Comparison of ENCODE assay signal across 9 mouse cellular contexts in the genomic region with DNA sequence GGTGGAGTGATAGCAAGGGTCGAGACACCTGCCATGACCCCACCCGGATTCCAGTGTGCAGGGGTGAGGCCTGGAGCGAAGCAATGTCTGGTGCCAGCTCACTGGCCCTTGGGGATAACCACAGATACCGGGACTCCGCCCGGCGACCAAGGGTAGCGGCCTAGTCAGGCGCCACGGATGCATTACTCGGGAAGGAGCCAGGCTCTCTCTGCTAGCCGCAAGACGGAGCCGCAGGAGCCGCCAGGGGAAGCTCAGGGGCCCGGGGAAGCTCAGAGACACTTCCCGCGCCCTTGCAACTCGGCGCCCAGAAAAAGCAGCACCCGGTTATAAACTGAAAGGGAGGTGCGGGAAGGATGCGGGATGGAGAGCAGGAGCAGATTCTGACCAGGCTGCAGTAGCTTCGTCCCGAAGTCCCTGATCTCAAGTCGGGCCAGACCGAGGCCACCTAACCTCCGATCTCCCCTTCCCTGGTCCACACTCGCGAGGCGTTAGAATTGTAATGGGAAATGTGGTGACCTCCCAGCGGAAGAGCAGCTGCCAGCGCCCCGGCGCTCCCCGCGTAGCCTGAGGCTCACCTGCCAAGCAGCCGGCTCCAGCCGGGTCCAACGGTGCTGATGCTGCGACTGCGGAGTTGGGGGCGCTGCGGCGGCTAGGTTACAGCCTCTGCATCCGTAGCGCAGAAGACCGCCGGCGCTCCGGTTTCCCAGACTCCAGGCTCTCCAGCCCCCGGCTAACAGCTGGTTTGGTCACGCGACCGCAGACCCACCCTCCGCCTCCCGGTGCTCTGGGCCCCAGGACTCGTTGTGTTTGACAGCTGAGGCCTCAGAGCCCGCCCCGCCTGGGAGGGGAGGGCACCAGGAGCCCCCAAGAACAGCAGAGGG. TPM values are rescaled to one million over a fixed set of nuclear protein-coding genes. Genes with fewer than 3 reads are reported as not detected.
DNase-seq lines count a peak whose midpoint lies in the region; ATAC-seq and TF ChIP-seq lines count a peak whose summit lies in the region.
"Had no signal": no experiment of that assay in that cellular context is flagged by ENCODE, and none has a peak within 500 bp of the region (broad histone marks: within the 10 kb centered on the region; RNA-seq: fewer than 3 reads in every experiment).

Gene Scrn1 (minus strand): TSS at position 825 of the 881 bp plus-strand sequence.

- 1% methylated on average over 60 of the region's 60 CpGs for WGBS in embryonic facial prominence, embryonic 13.5 days
- WGBS in kidney, embryonic 14.5 days: under 1% methylated on average over 60 of the region's 60 CpGs
- WGBS in limb, embryonic 12.5 days: under 1% methylated on average over 60 of the region's 60 CpGs
- under 1% methylated on average over 60 of the region's 60 CpGs for WGBS in midbrain, embryonic 14.5 days

- H3K4me1 ChIP-seq in embryonic facial prominence, embryonic 13.5 days: peaks cover 37% of the 10 kb centered on the region
- H3K4me1 ChIP-seq in kidney, embryonic 14.5 days (ENCODE audit: control insufficient read depth, insufficient read depth, low read length): peaks cover 14% of the 10 kb centered on the region; the same call in 1 of the 2 replicates
- peaks cover 42% of the 10 kb centered on the region for H3K4me1 ChIP-seq in limb, embryonic 12.5 days (replicated peaks)
- H3K4me1 ChIP-seq in midbrain, embryonic 14.5 days (ENCODE audit: control insufficient read depth, insufficient read depth, low read length): peaks cover 50% of the 10 kb centered on the region
- peaks cover 2% of the 10 kb centered on the region for H3K4me1 ChIP-seq in testis, adult 2 months (ENCODE audit: control insufficient read depth, insufficient read depth, low read length)

- H3K36me3 ChIP-seq in embryonic facial prominence, embryonic 13.5 days: no peaks in the 10 kb centered on the region
- no peaks in the 10 kb centered on the region for H3K36me3 ChIP-seq in kidney, embryonic 14.5 days (ENCODE audit: control insufficient read depth, insufficient read depth, low read length)
- no peaks in the 10 kb centered on the region for H3K36me3 ChIP-seq in limb, embryonic 12.5 days
- no peaks in the 10 kb centered on the region for H3K36me3 ChIP-seq in midbrain, embryonic 14.5 days (ENCODE audit: control insufficient read depth, insufficient read depth, low read length)
- no peaks in the 10 kb centered on the region for H3K36me3 ChIP-seq in testis, adult 2 months (ENCODE audit: control insufficient read depth, insufficient read depth, low read length)

- peak; percentile 63; the same call in 1 of the 2 replicates for ATAC-seq in embryonic facial prominence, embryonic 13.5 days (ENCODE audit: insufficient number of reproducible peaks, insufficient read depth, low FRiP score, low TSS enrichment, low read depth)
- peak; percentile 84 for ATAC-seq in kidney, embryonic 14.5 days (ENCODE audit: low FRiP score, low TSS enrichment)
- peak; percentile 90 for ATAC-seq in limb, embryonic 12.5 days (ENCODE audit: insufficient number of reproducible peaks, insufficient read depth, low FRiP score, low TSS enrichment, low read depth)
- ATAC-seq in midbrain, embryonic 14.5 days (ENCODE audit: low FRiP score, low TSS enrichment): peak; percentile 88

- peak within 1 kb of the TSS; percentile 95 for H3K4me2 ChIP-seq in embryonic facial prominence, embryonic 13.5 days
- H3K4me2 ChIP-seq in kidney, embryonic 14.5 days (replicated peaks; ENCODE audit: low read depth, low read length): peak within 1 kb of the TSS; percentile 95
- peak within 1 kb of the TSS; percentile 86 for H3K4me2 ChIP-seq in limb, embryonic 12.5 days
- H3K4me2 ChIP-seq in midbrain, embryonic 14.5 days (ENCODE audit: low read length): peak within 1 kb of the TSS; percentile 68

- H3K9me3 ChIP-seq in embryonic facial prominence, embryonic 13.5 days: no peaks in the 10 kb centered on the region
- no peaks in the 10 kb centered on the region for H3K9me3 ChIP-seq in kidney, embryonic 14.5 days (ENCODE audit: control insufficient read depth, low read length)
- H3K9me3 ChIP-seq in limb, embryonic 12.5 days: no peaks in the 10 kb centered on the region
- H3K9me3 ChIP-seq in midbrain, embryonic 14.5 days (ENCODE audit: control insufficient read depth, low read length): no peaks in the 10 kb centered on the region

- peak within 1 kb of the TSS; percentile 72 for H3K27ac ChIP-seq in embryonic facial prominence, embryonic 13.5 days
- H3K27ac ChIP-seq in kidney, embryonic 14.5 days (ENCODE audit: low read depth, low read length): no peak within 1 kb of the TSS
- H3K27ac ChIP-seq in limb, embryonic 12.5 days: peak within 1 kb of the TSS; percentile 71
- peak within 1 kb of the TSS; percentile 96 for H3K27ac ChIP-seq in midbrain, embryonic 14.5 days (replicated peaks; ENCODE audit: low read depth, low read length)
- peak within 1 kb of the TSS; percentile 2 for H3K27ac ChIP-seq in testis, adult 2 months (ENCODE audit: control insufficient read depth, insufficient read depth, low read depth, low read length)

- peak within 1 kb of the TSS; percentile 70 for H3K9ac ChIP-seq in embryonic facial prominence, embryonic 13.5 days
- peak within 1 kb of the TSS; percentile 56 for H3K9ac ChIP-seq in kidney, embryonic 14.5 days (ENCODE audit: low read depth, low read length)
- peak within 1 kb of the TSS; percentile 62 for H3K9ac ChIP-seq in limb, embryonic 12.5 days (replicated peaks)
- H3K9ac ChIP-seq in midbrain, embryonic 14.5 days (replicated peaks; ENCODE audit: low read length): peak within 1 kb of the TSS; percentile 88

- no peak for TF ChIP-seq CTCF in testis, adult 2 months (IDR thresholded peaks at IDR 0.05; ENCODE audit: control insufficient read depth, insufficient read depth, insufficient replicate concordance, low read depth, low read length)

- H3K4me3 ChIP-seq in embryonic facial prominence, embryonic 13.5 days: peak within 1 kb of the TSS; percentile 54
- H3K4me3 ChIP-seq in kidney, embryonic 14.5 days (ENCODE audit: low read length): peak within 1 kb of the TSS; percentile 52
- peak within 1 kb of the TSS; percentile 53 for H3K4me3 ChIP-seq in limb, embryonic 12.5 days (replicated peaks)
- peak within 1 kb of the TSS; percentile 70 for H3K4me3 ChIP-seq in midbrain, embryonic 14.5 days (replicated peaks; ENCODE audit: low read depth, low read length)
- peak within 1 kb of the TSS; percentile 74 for H3K4me3 ChIP-seq in testis, adult 2 months (ENCODE audit: control insufficient read depth, low read depth, low read length)

- DNase-seq in spleen, postnatal 10 days (ENCODE audit: low spot score in 2 of 2): peak; percentile 5 to 20
- no peak for DNase-seq in spleen, adult 12 weeks (ENCODE audit: low spot score)
- DNase-seq in heart, adult 8-10 months (ENCODE audit: low spot score): peak; percentile 47
- peak; percentile 90 for DNase-seq in midbrain, embryonic 14.5 days

- no peak for TF ChIP-seq POLR2A in testis, adult 2 months (IDR thresholded peaks at IDR 0.05; ENCODE audit: control insufficient read depth, low read depth, low read length)

- peaks cover 3% of the 10 kb centered on the region; the same call in 1 of the 2 replicates for H3K27me3 ChIP-seq in embryonic facial prominence, embryonic 13.5 days
- H3K27me3 ChIP-seq in kidney, embryonic 14.5 days (ENCODE audit: control insufficient read depth, insufficient read depth, low read length): 0 out of 2 replicates have a peak, but pooled peaks cover 5% of the 10 kb centered on the region
- H3K27me3 ChIP-seq in limb, embryonic 12.5 days: no peaks in the 10 kb centered on the region; the same call in 1 of the 2 replicates
- no peaks in the 10 kb centered on the region for H3K27me3 ChIP-seq in midbrain, embryonic 14.5 days (ENCODE audit: control insufficient read depth, insufficient read depth, low read length)
- H3K27me3 ChIP-seq in testis, adult 2 months (ENCODE audit: control insufficient read depth, insufficient read depth, low read length): no peaks in the 10 kb centered on the region
- H3K27me3 ChIP-seq: CH12.LX had no signal

RNA-seq across cellular contexts. Expression of gene Scrn1, which starts in this region (rescaled TPM):
- polyA plus RNA-seq in embryonic facial prominence, embryonic 13.5 days (2015; fragmentation: Nextera tagmentation; extraction: Ambion mirVana): 7.3 and 11.0 TPM in 2 replicates
- 1 to 10 TPM; 5.8 to 6.8 (median 6.4) TPM for total RNA-seq in heart, adult 8-10 months (2022)
- 5.2 and 6.3 TPM in 2 replicates for polyA plus RNA-seq in kidney, embryonic 14.5 days (2014; fragmentation: Nextera tagmentation; extraction: Ambion mirVana)
- polyA plus RNA-seq in limb, embryonic 12.5 days (2016; fragmentation: Nextera tagmentation; extraction: Ambion mirVana): 13.9 and 15.0 TPM in 2 replicates
- polyA plus RNA-seq in midbrain, embryonic 14.5 days (2014; fragmentation: Nextera tagmentation; extraction: Ambion mirVana): 88.0 and 104 TPM in 2 replicates
- polyA plus RNA-seq in testis, adult 2 months (2012; rRNA removed): 5.5 and 7.4 TPM in 2 replicates
- total RNA-seq: CH12.LX had no signal
